Mouse (Mus musculus): ENCODE data around the gene Ccnl2.
"Not testable (repeated sequence)": the region's sequence is repeated elsewhere in the genome, so short reads cannot be mapped to it uniquely, and the experiment has no call there.

The Ccnl2 gene

DNA sequence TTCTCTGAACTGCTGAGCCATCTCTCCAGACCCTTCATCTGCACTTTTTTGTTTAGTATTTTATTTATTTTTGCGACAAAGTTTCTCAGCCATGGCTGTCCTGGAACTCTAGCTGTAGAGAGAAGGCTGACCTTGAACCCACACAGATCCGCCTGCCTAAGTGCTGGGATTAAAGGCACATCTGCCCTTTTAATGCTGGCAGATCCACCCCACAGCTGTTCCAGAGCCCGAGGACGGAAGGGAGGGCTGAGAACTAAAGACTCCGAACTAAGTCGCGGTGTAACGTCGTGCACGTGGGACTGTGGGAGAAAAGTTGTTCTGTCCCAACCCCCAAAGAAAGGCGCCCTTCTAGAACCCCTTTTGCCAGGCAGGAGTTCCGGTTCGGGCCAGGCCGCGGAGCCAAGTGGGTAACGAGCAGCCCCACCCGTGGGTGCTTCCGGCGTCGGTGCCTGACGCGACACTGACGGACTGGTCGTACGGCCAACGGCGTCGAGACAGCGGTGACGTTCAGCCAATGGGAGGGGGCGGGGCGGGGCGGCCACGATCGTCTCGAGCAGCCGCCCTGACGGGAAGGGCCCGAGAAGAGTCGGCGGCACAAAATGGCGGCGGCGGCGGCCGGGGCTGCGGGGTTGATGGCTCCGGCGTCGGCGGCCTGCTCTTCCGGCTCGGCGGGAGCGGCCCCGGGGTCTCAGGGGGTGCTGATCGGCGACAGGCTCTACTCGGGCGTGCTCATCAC, at the start of gene Ccnl2:
Gene Ccnl2 (plus strand): TSS at position 561 of the 736 bp plus-strand sequence.
- DNase-seq (ENCODE audit: low read depth in 1 of 2, low spot score in 2 of 2) = peak; percentile 79 to 86

DNA sequence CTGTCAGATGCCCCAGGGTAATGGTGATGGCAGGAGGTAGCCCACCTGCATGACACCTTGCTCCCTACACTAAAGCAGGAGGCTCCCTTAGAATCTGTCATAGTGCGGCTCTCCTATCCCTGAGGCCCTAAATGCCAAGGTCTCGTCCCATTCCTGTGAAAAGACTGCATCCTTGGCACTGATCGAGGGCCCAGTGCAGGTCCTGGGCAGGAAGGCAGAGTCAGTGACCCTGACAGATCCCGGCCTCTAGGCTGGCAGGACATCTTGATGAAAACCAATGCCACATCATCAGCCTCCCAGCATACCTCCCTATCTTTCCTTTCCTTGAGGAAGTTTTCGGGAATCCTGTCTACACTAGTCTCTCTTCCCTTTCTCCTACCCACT, 42.8 kb upstream of the Ccnl2 start:
- no peak for DNase-seq (ENCODE audit: low read depth in 1 of 2, low spot score in 2 of 2)

DNA sequence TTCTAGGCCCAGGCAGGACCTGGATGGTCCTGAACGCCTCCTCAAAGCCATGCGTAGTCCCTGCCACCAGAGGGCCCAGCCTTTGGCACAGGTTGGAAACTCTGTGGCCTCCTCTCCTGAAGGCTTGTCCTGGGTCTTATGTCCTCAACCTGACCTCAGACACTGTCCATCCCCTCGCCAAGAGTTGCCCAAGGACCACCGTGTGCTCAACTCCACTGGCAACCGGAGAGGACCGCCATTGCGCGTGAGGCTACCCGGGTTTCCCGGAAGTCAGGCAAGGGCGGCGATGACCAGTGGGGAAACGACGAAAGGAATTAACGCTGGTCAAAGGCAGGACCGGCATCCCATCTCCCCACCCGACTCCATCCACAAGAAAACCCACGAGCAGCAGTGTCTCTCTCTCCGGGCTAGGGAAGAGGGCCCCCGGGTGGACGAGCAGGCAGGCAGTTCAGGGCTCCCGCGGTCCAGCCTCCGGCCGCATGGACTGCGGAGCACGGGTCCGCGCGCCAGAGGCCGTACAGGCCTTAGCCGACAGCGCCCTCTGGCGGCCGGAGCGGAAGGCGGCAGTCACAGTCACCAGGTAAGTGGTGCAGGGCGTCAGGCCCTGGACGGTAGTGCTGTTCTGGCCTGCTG, 42.3 kb upstream of the Ccnl2 start:
- DNase-seq (ENCODE audit: low read depth in 1 of 2, low spot score in 2 of 2) = peak; percentile 63 to 81

DNA sequence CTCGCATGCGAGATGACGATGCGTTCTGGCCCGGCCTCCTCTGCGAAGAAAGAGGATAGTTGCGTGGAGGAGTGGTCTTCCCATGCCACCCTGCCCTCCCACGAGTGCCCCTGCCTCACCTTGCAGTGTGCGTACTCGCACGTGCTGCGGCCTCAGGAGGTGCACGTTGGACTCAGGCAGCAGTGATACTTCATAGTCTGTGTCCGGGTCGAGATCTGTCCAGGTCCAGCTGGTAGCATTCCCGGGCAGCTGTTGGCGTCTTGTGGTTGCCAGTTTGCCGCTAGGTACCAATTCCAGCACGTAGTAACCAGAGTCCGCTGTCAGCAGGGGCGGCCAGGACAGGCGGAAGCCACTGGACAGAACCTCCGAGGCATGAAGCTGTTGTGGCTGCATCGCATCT, 41.7 kb upstream of the Ccnl2 start:
- no peak for DNase-seq (ENCODE audit: low read depth in 1 of 2, low spot score in 2 of 2)

GRCm38 (mm10) chr4:155771706-155772105, 40.6 kb upstream of the Ccnl2 start:
- DNase-seq (ENCODE audit: low read depth in 1 of 2, low spot score in 2 of 2) = no peak

DNA sequence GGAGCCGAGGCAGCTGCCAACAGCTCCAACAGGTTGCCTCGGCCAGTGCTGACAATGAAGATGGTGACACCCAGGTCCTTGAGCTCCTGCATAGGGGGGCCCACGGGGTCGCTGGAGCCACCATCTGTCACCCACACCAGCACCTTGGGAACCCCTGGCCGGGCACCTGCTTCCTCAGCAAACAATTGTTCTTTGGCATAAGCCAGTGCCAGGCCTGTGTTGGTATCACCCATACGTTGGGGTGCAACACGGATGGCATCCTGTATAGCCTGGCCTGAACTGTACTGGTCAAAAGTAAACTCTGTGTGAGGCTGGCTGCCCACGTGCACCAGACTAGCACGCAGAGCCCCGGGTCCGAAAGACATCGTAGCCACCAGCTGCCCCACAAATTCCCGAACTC, 39.5 kb upstream of the Ccnl2 start:
- no peak for DNase-seq (ENCODE audit: low read depth in 1 of 2, low spot score in 2 of 2)

DNA sequence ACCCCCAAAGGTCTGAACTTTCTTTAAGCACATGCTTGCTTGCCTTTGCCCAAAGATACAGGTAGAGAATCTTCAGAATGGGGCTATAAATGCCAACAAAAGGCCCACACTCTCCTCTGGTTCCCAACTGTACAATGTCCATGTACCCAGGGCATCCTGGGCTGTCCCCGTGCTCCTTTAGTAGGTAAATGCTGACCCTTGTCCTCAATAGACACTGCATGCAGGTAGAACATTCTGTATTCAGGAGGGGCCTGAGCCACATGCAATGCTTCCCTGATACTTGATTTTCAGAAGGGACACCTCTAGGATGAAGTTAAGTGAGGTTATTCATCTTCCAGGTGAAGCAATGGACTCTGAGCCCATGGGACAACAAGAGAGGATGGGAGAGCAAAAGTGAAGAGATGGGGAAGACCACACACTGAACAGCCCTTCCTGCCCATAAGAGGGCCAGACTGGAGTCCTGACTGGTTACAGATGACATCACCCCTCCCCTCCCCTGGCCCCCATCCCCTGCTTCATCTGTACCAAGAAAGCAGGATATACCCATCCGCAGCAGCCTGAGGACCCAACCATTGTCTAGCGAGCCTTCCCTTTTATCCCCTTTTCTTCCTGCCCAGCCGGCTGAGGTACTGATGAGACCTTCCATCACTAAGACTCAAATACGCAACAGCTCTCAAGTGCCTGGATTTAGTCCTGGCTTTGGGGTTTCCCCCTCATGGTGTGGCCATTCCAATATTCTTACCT, 38.8 kb upstream of the Ccnl2 start:
- no peak for DNase-seq (ENCODE audit: low read depth in 1 of 2, low spot score in 2 of 2)

DNA sequence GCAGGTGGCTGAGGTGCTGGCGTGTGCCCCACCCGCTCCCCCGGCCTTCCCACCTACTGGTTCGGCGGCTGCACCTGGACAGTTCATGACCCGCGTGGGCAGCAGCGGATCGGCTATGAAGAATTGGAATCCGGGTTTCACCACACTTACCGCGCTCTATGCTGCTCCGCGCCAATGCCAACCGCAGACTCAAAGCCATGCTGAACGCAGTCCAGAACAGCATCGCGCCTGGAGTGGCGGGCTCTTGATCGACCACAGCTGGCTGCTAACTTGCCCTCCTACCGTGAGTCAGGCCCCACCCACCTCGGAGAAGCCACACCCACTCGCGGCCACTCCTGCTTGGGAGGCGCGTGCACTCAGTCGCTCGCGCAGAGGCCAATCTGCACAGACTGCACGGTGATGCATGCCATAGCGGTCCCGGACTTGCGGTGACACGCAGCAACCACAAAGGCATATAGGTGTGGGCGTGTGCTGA, 38.0 kb upstream of the Ccnl2 start, which contains the start of gene Vwa1:
Gene Vwa1 (minus strand): TSS at position 419 of the 475 bp plus-strand sequence.
- no peak for DNase-seq (ENCODE audit: low read depth in 1 of 2, low spot score in 2 of 2)

GRCm38 (mm10) chr4:155774971-155775740, 37.1 kb upstream of the Ccnl2 start:
- DNase-seq (ENCODE audit: low read depth in 1 of 2, low spot score in 2 of 2) = no peak

DNA sequence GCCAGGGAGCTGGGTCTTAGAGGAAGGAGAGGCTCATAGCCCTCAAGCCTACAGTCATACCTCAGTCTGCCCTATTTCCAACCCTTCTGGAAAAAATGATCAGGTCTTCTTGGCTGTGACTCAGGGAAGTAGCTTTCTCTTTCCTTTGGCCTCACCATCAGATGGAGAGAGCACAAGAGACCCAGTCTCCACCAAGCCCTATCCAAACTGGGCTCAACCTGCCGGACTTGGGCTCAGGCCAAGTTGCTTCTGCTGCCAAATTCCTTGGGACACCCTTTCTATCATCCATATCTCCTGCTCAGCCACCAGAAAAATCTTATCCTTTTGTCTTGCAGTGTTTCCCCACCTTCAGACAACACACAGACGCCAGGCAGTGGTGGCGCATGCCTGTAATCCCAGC, 36.4 kb upstream of the Ccnl2 start:
- DNase-seq (ENCODE audit: low read depth in 1 of 2, low spot score in 2 of 2) = no peak

DNA sequence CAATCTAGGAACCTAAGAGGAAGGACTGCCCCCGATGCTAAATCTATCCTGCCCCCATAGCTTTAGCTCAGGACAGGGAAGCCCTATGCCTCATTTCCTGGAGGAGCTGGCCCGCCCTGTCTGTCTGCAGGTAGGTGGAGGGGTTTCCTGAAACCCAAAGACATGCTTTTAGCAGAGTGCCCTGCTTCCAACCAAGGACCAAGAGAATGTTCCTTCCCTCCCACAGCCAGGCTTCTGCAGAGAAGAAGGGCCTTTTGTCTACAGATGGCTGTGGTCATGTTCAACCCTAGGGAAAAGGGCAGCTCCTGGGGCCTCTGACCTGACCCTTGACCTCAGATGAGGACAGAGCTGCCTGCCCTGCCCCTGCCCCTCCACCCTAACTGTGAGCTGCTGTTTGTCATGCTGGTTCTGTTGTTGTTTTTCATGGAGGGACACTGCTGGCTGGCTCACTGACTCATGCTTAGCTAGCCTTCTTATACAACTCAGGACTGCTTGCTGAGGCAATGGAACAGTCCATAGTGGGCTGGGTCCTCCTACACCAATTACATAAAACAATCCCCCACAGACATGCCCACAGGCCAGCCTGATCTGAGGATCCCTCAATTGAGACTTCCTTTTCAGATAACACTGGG, 35.5 kb upstream of the Ccnl2 start:
- no peak for DNase-seq (ENCODE audit: low read depth in 1 of 2, low spot score in 2 of 2)

- no peak for DNase-seq (ENCODE audit: low read depth in 1 of 2, low spot score in 2 of 2)
Measured at GRCm38 (mm10) chr4:155777816-155778215, 34.5 kb upstream of the Ccnl2 start.

- no peak for DNase-seq (ENCODE audit: low read depth in 1 of 2, low spot score in 2 of 2)
Measured at GRCm38 (mm10) chr4:155779498-155779897, 32.8 kb upstream of the Ccnl2 start.

DNA sequence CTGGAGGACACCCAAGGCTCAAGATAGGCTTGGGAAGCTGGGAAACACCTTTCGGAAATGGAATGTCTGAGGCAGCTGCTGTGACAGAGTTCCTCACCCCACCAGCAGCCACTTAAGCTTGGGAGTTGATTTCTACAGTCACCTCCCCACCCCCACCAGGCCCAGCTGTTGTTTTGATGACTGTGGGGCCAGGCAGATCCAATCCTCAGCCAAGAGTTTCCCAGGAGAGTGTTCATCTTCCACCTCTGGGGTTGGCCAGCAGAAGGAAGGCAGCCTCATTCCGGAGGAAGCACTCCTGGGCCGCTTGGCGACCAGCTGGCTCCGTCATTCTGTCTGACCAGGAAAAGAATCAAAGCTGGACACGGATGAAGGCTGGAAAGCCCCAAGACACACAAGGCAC, 31.4 kb upstream of the Ccnl2 start:
- DNase-seq (ENCODE audit: low read depth in 1 of 2, low spot score in 2 of 2) = no peak

DNA sequence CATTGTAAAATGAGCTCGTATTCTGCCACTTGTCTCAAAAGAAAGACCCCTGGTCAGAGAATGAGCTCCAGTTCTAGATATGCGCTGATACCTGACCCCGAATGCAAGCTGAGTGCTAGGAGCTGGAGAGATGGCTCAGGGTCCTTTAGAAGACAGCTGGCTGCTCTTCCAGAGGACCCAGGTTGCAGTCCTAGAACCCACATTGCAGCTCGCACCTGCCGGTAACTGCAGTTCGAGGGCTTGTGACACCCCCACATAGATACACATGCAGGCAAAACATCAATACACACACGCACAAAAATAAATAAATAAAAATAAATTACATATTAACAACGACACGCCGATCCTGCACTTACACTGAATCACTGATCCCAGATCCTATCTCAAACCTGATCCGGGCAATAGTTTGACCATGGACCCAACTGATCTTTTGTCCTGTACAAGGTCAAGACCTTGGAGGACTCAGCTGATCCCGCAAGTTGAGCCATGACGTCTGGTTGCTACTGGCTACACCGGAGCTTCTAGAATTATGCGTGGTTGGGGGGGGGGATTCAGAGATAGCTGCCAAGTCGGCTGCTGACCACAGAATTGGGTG, 28.7 kb upstream of the Ccnl2 start:
- no peak for DNase-seq (ENCODE audit: low read depth in 1 of 2, low spot score in 2 of 2)

DNA sequence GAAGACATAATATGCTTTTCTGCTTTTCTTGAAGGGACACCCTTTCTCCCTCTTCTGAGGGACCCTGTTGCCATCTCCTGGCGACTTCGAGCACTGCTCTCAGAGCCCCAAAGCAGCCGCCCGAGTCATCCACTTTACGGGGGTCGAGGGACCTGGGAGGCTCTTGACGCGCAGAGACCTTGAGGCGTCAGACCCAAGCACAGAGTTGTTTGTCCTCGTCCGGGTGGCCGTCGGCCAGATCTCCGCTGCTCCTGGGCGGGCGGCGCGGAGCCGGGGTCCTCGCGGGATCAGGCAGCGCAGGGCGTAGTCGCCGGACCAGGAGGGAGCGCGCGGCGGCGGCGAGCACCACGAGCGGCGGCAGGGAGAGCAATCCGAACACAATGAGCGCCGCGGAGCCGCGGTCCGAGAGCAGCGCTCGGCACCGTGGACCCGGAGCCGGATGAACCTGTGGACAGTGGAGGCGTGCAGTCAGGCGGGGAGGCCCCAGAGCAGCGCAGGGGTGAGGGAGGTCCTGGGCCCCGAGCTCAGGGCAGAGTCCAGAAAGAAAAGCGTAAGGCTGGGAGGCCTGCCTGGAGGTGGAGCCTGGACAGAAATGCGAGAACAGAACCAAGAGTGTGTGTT, 28.1 kb upstream of the Ccnl2 start:
- no peak for DNase-seq (ENCODE audit: low read depth in 1 of 2, low spot score in 2 of 2)

DNA sequence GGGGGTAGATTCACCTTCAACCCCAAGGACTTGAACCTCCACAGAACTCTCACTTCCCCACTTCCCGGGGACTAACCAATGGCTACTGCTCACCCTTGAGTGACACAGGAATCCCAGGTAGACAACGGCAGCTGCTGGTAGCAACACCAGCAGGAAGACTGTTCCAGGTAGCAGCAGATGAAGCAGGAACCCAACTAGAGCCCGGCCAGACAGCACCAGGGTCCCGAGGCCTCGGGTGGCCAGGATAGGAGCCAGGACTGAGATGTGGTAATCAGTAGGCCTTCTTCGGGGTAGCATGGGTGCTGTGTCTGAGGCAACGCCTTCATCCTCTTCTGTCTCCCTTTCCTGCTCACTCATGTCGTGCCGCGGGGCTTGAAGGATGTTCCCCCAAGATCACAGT, 27.0 kb upstream of the Ccnl2 start:
- no peak for DNase-seq (ENCODE audit: low read depth in 1 of 2, low spot score in 2 of 2)

DNA sequence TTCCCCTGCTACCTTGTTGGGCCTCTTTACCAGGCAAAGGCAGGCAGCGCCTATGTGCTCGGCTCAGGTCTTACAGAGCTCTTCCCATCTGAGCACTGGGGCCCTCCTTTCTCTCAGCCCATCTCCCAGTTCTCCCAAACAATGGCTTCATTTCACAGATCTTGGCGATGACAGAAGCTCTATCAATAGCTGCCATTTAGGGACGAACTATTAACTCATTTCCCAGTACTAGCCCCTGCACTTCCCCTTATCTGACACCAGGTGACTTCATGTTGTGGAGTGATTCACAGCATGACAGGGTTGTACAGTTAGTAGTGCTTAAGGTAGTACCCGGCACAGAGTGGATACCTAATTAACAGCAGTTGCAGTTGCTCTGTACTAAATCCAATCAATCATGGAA, 26.5 kb upstream of the Ccnl2 start, which contains the start of gene Tmem88b:
Gene Tmem88b (minus strand): TSS at position 56 of the 400 bp plus-strand sequence.
- DNase-seq (ENCODE audit: low read depth in 1 of 2, low spot score in 2 of 2) = no peak

GRCm38 (mm10) chr4:155788300-155788699, 24.0 kb upstream of the Ccnl2 start:
- no peak for DNase-seq (ENCODE audit: low read depth in 1 of 2, low spot score in 2 of 2)

DNA sequence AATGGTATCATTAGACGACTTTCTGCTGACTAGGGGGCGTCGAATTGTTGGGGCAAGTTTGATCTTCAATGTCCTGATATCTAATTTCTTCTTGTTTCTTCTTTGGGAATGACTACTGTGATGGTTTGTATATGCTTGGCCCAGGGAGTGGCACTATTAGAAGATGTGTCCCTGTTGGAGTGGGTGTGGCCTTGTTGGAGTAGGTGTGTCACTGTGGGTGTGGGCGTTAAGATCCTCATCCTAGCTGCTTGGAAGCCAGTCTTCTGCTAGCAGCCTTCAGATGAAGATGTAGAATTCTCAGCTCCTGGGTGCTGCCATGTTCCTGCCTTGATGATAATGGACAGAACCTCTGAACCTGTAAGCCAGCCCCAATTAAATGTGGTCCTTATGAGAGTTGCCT, 23.5 kb upstream of the Ccnl2 start:
- DNase-seq (ENCODE audit: low read depth in 1 of 2, low spot score in 2 of 2) = not testable (repeated sequence)
